Mouse (Mus musculus) G1E-ER4 (cell line): ENCODE measurements around the gene Enkd1. TPM values are rescaled to one million over a fixed set of nuclear protein-coding genes. Genes with fewer than 3 reads are reported as not detected.
A peak's percentile ranks its signal among the peaks of the same experiment; 100 is the strongest.

Experiments
- GATA1 ChIP-seq: IDR thresholded peaks from one replicate; pipeline ENCODE4 v1.8.0; 2012; ENCODE audit warnings: low read length, inconsistent platforms
- polyA plus RNA-seq: library from polyadenylated mRNA; stranded (reverse); fragments of >175 nt; gene quantifications from 2 replicates; pipeline ENCODE4 v1.2.3, GENCODE M21; 2012

The Enkd1 gene
- polyA plus RNA-seq: 40.0 and 52.9 TPM in 2 replicates

DNA sequence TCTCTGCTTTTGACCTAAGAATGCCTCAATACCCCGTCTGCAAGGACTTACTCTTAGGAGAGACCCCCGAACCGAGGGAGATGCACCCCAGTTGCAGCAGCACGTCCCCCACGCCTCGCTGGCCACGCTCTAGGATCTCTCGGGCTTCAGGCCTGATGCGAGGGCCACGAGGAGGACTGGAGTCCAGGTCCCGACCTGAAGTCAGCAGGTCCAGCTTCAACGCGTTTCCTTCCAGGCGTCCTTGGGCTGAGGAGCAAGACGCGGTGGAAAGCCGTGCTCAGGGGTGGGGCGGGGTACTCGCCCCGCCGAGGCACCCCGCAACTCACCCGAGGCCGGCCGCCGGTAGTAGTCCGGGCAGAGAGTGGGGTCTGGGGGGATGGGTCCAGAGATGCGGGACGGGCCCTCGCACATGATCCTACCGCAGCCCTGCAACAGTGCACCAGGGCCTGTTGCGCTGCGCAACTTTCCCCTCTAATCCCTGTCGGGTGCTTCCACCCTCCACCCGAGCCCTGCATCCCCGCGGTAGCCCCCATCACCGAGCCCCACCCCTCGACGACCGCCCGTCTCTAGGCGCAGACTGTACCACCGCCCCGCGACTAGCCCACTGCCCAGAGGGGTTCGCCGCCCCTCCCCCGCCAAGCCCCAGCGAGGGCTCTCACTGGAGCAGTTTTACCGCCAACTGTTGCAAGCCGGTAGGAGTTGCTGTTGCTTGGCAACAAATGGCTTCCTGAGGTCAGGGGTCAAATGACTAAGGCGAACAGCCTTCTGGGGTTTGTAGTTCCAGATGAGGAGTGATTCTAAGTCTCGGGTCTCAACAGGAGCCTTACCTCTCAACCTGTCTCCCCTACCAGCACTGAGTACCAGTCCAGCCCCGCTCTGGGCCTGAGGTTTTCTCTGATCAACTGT is at the start of gene Enkd1, which contains the start of gene 4933405L10Rik:
Gene Enkd1, minus strand, starts transcription at position 713 of the 906 bp plus-strand sequence.
Gene 4933405L10Rik, plus strand, starts transcription at position 158 of the 906 bp plus-strand sequence.
- TF ChIP-seq GATA1: no peak

DNA sequence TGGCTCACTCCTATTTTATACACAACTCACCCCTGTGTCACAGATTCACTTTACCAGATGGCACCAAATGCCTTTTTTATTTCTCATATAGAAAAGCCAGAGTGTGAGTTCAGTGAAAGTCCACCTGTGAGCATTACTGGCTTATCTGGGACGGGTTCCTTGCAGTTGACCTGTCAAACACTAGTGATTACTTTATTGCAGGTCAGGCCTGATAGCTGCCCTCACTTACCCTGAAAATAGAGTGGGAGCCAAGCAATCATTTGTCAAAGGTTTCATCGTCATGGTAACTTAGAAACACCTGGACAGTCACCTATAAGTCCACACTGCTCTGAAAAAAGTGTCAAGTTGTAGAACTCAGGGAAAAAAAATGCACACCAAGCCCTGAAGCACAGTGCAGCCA is 46.7 kb upstream of the Enkd1 start:
- TF ChIP-seq GATA1: no peak

DNA sequence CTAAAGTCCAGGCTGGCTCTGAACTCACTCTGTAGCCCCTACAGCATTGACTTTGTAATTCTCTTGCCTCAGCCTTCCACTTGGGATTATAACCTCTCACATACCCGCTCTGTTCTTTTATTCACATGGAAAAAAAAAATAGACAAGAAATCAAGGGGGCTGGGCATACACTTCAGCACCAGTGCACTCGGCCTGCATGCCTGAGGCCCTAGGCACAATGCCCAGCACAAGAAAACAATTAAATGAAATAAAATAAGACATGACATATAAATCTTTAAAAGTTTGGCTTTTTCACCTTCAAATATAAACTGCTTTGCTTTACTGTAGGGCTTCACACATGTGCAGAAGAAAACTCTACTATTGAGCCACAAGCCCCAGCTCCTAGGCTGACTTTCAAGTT is 45.9 kb upstream of the Enkd1 start:
- no peak for TF ChIP-seq GATA1

DNA sequence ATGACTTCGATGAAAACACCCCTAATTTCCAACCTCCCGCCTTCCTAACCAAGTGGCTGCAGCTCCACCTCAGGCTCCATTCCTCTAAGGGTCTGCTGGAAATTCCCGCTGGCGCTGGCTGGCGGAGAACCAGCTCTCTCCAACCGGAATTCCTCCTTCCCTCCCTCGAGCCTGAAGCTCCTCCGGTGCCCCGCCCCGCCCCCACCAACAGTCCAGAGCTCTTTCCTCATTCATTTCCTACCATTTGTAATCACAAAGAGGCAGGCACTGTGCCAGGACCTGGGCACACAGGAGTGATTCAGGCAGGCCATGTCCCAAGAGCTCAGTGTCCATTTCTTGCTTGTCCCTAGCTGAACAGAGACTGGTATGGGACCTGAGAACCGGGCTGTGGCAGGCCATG is 42.6 kb upstream of the Enkd1 start:
- TF ChIP-seq GATA1: no peak

DNA sequence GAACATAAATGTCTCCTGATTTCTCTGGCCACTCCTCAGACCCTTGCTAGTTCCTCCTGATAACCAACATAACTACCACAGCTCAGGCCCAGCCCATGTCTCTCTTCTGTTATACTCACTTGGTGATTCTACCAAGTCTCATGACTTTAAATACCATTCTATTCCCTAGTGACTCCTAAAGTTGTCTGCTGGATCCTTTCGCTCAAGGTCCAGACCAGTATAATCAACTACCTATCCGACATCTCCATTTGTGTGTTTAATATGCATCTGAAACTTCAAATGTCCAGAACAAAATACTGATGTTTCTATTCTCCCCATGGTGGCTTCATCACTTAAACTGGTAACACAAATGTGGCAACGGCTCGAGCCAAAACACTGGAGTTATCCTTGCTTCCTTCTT is 35.3 kb upstream of the Enkd1 start:
- TF ChIP-seq GATA1: no peak

DNA sequence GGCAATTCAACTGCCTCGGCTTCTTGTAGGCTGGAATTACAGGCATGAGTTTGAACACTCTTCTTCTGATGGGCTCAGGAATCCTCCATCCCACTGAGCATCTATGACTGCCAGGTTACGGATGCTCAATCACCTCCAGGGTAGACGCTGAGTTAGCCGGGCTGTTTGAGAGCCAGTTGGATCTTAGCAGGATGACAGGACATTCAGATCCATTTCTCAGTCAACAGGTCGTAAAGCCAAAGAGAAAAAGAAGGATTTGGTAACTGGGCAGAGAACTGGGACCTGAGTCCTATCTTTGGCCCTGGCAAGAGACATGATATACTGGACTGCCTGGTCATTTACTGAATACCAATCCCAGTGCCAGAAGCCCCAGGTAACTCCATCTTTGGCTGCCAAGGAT is 31.2 kb upstream of the Enkd1 start:
- no peak for TF ChIP-seq GATA1

DNA sequence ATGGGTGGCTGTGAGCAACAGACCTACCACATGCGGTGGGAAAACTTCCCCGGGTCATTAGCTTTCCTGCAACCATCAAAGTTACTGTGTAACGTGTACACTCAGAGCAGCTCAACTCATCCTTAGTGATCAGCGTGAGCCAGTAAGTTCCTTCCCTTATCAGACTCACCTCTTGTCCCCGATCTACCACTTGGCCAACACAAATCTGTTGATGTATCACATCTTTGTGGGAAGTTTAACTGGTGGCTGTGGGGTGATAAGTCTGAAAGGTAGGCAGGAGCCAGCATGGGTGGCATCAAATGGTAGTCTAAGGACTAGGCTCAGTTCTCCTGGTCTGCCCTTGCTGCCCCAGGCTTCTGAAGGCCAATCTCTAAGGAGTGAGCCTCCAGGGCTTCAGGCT is 24.2 kb upstream of the Enkd1 start:
- peak; percentile 74 for TF ChIP-seq GATA1

DNA sequence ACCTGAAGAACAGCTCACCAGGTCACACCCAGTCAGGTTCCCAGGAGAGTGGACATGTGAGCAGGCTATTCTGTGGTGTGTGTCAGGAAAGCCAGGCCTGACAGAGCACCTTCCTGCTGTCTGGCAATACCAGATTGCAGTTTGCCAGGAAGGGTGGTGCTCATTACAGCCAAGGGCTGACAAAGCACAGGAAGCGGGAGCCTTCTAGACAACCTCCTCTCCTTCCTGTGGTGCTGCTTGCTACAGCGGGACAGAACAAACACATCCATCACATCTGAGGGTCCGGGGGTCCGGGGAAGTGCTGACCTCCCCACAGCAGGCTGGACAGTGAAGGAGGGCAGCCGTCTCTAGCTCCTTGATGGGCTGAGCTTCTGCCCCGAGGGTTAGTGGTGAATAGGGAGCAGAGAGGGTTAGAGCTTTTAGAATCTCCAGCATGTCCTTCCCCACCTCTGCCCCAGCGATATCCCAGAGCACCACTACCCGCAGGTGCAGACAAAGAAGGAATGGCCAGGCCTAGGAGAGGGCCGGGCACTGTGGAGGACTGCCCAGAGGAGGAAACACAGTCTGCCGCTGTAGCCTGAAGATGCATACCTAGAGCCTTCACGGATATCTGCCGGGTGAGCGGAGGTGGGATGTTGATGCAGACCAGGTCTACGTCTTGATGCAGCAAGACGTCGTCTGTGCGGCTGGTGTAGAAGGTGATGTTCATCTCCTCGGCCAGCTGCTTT is 19.6 kb upstream of the Enkd1 start:
- TF ChIP-seq GATA1: no peak

DNA sequence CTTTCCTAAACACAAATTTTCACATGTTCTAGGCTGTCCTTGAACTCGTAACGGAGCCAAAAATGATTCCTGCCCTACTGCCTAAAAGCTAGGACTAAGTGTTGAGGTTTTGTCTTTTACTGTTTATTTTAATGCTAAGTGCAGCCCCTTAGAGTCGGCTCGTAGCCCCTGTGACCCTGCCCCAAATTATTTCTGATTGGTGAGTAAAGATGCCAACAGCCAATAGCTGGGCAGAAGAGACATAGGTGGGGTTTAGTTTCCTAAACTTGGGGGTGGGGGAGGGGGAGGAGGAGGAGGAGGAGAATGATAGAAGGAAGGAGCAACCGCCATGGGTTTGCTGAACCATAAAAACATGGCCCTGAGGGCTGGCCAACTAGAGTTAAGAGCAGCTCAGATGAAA is 17.7 kb upstream of the Enkd1 start:
- no peak for TF ChIP-seq GATA1

DNA sequence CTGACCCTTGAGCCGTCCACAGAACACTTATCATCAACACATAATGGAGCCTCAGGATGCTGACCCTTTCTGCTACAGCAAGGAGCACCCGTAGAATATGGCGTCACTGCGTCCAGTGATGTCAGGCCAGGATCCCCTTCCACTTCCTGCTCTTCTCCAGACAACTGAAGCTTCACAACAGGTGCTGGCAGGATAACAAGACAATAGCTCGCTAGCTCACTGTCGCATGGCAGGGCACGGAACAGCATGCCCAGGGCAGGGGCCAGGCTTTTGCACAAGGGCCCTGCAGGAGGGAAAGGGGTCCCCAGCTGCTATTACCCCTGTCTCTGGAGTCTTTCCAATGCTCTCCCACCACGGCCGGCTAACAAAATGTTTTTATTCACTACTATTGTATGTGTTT is 14.9 kb upstream of the Enkd1 start:
- TF ChIP-seq GATA1: no peak

DNA sequence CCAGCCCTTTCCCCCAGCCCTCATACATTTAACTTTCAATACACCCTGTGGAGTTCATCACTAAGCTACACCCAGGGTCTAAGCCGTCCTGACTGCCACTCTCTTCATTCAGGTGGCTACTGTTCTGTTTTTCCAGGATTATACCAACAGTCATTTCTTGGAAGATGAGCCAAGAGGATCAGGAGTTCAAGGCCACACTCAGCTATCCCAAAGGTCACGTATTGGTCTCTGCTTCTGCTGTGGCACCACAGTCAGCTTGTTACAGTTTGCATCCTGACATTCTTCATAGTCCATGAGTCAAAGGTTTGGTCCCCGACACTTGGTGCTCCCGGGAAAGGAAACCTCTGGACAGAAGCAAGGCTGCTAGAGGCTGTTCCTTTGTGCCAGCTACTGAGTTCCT is 11.6 kb upstream of the Enkd1 start:
- no peak for TF ChIP-seq GATA1

DNA sequence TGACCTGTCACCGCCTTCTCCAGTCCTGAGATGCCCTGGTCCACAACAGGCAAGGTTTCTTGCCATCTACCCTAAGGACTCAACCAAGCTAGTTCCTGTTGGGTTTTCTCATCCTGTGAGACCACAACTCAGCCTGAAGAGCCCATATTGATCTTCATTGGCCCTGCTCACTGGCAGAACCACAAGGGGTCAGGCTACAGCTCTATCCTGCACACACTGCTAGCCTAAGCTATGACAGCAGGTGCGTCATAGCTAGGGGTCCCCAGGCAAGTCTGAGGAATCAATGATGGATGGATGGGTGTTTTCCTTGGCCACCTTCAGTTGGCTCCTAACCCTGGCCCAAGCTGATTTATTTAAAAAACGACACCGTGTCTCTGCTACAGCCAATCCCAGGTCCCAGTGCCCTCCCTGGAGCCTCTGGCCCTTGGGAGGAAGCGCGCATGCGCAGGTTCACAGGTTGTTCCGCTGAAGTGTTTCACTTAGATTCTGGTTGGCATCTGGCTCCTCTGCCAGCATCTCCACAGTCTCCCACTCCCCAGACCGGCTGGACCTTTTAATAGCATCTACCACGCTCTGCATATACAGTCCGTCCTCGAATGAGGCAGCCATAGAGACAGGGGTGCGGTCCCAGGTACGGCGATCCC is 8.4 kb upstream of the Enkd1 start:
- TF ChIP-seq GATA1: no peak

DNA sequence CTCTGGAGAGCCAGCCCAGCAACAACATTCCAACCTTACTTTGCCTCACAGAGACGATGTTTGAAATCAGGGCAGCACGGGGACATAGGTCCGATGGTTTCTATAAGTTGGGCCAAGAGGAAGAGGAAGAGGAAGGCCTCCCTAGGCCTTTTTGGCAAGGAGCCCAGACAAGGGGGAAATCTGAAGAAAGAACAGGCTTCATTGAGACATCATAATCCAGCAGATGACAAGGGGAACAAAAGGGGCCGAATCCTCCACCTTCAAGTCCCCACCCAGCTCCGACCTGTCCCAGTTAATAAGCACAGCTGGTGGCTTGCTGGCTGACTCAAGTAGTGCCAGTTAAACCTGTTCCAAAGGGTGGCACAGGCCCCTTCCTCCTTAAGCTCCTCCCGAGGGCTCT is 7.0 kb upstream of the Enkd1 start:
- TF ChIP-seq GATA1: no peak

DNA sequence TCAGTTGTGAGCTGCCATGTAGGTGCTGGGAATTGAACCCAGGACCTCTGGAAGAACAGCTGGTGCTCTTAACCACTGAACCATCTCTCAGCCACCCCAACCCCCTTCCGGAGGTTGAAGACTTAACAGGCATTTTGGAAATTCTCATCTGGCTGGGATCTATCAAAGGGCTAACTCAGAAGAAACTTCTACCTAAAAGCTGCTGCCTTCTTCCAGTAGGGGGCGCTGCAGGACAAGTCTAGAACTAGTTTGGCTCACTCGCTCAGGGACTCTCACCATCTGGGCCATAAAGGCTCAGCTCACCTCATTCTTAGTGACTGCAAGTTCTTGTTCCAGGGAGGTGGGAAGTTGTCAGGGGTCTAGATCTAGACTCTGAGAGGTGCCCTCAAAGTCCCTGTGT is 6.1 kb upstream of the Enkd1 start:
- TF ChIP-seq GATA1: no peak

DNA sequence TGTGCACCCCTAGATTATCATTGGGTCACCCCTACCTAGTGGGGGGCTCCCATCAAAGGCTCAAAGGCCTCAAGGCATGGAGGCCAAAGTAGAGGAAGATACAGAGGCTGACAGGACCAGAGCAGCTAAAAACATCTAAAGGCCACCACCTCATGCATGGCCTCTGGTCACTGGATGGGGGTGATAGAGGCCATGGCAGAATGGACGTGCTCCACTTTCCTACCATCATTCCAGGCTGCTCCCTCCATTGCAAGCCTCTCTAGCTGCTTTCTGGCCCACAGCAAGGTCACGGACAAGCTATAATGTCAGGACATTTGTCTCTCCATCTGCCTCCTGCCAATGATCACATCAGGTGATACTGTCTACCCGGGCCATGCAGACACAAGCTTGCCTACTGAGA is 4.3 kb upstream of the Enkd1 start:
- TF ChIP-seq GATA1: no peak

DNA sequence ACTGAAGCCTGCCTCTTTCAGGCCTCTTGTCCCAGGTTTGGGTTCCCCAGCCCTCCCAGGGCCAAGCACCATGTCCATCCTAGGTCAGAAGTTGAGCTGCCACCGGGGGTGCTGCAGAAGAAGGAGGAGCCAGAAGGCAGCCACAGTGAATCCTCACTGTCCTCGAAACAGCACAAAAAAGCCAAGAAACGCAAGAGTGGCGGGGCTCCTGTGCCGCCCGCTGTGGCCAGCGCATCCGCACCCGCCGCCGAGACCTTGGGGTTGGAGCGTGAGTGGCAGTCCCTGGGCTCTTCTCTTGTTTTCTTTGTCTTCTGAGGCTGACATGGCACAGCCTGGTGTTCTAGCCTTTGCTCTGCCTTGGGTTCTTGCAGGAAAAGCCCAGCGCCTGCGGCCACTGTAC is 1.3 kb upstream of the Enkd1 start:
- no peak for TF ChIP-seq GATA1
